Mouse (Mus musculus): ENCODE data around the gene Hpn.

DNA sequence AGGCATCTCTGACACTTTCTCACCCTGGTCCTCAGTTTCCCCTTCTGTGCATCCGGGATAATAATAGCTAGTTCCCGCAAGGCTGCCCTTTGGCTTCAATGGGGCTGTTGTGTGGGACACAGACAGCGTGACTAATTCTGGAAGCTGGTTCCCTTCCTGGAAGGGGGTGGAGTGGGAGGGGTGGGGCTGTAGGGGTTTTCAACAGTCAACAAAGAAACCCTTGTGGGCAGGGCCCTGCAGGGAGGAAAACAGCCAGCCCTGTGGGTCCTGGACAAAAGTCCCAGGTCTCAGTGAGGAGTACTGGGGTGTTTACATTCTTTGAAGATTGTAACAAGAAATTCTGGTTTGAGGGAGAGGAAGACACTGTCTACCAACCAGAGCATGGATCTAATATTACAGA is 29.9 kb downstream of the Hpn start:
- TF ChIP-seq CTCF (IDR thresholded peaks at IDR 0.05; ENCODE audit: borderline replicate concordance, insufficient read depth, low read depth, low read length) (no peak), POLR2A (IDR thresholded peaks at IDR 0.05; ENCODE audit: borderline replicate concordance, insufficient read depth, low read length) (no peak)
